Mouse (Mus musculus) heart, embryonic 16.5 days (tissue): ENCODE results near the gene Arhgef25. TPM values are rescaled to one million over a fixed set of nuclear protein-coding genes. Genes with fewer than 3 reads are reported as not detected.

Experiments
- ATAC-seq: fragments of 200-750 bp; cut with Nextera tagmentation; replicated peaks from 2 replicates; pipeline ENCODE4 v1.8.0; 2017; ENCODE audit warnings: moderate number of reproducible peaks; ENCODE audit not compliant: insufficient read depth, low FRiP score; ENCODE audit errors: extremely low read depth
- H3K27ac ChIP-seq: fragments of 300-500 bp; sonication (generic); 2 replicates; pipeline ENCODE4 v1.5.1; 2014; ENCODE audit warnings: mild to moderate bottlenecking, low read length, control low read depth, moderate library complexity
- H3K27me3 ChIP-seq: fragments of 300-500 bp; sonication (generic); 2 replicates; pipeline ENCODE4 v1.6.1; 2014; ENCODE audit warnings: low read length, mixed read lengths; ENCODE audit not compliant: control insufficient read depth, insufficient read depth
- H3K36me3 ChIP-seq: fragments of 300-500 bp; sonication (generic); 2 replicates; pipeline ENCODE4 v1.6.1; 2014; ENCODE audit not compliant: control insufficient read depth, insufficient read depth
- H3K4me1 ChIP-seq: fragments of 300-500 bp; sonication (generic); 2 replicates; pipeline ENCODE4 v1.6.1; 2014; ENCODE audit warnings: low read length, mixed read lengths; ENCODE audit not compliant: control insufficient read depth, insufficient read depth
- H3K4me2 ChIP-seq: fragments of 300-500 bp; sonication (generic); 2 replicates; pipeline ENCODE4 v1.6.1; 2014; ENCODE audit warnings: low read depth, mild to moderate bottlenecking, control low read depth, low read length
- H3K4me3 ChIP-seq: fragments of 300-500 bp; sonication (generic); 2 replicates; pipeline ENCODE4 v1.5.1; 2014; ENCODE audit warnings: mild to moderate bottlenecking, control low read depth, low read length
- H3K9ac ChIP-seq: fragments of 300-500 bp; sonication (generic); 2 replicates; pipeline ENCODE4 v1.6.1; 2014; ENCODE audit warnings: low read length, control low read depth
- H3K9me3 ChIP-seq: fragments of 300-500 bp; sonication (generic); replicated peaks from 2 replicates; pipeline ENCODE4 v1.6.1; 2016; ENCODE audit warnings: low read length; ENCODE audit not compliant: control insufficient read depth
- WGBS: fragments of 180-500 bp; shearing (Covaris S2); extraction: QIAGEN DNeasy Blood & Tissue Kit; methylation state at CpG from one replicate; pipeline ENCODE4 v1.1.7; 2014; 5-methylcytosine and 5-hydroxymethylcytosine counted together
- polyA plus RNA-seq: library from polyadenylated mRNA; unstranded; fragments of >200 nt; fragmentation: Nextera tagmentation; extraction: Ambion mirVana; gene quantifications from 2 replicates; pipeline ENCODE4 v1.2.1, GENCODE M21; 2015

Arhgef25 gene
- polyA plus RNA-seq, 1 experiment from 2014 or later: 26.0 TPM

DNA sequence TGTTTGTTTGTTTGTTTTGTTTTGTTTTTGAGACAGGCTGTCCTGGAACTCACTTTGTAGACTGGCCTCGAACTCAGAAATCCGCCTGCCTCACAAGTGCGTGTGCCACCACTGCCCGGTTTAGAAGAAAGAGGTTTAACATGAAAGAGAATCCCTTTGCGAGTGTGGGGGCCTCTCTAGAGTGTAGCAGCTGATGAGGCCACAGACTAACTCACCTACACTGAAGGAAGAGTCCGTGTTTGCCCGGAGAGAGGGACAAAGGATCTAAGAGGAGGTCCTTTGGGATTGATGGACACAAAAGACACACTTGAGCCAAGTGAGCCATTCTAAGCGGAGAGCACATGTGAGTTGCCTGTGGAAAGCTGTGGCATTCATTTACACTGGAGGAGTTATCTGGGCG, 12.6 kb downstream of the Arhgef25 start:
- no peak overlapping the region for H3K27ac ChIP-seq
- no peak overlapping the region for H3K4me3 ChIP-seq
- H3K27me3 ChIP-seq: peaks cover 68% of the 10 kb centered on the region
- H3K36me3 ChIP-seq: no peaks in the 10 kb centered on the region
- peak overlapping the region; percentile 17; the same call in 1 of the 2 replicates for H3K4me2 ChIP-seq
- no peak for ATAC-seq
- no peaks in the 10 kb centered on the region for H3K9me3 ChIP-seq
- WGBS: 18% methylated on average over 9 of the region's 9 CpGs
- H3K4me1 ChIP-seq: peaks cover 19% of the 10 kb centered on the region
- no peak overlapping the region for H3K9ac ChIP-seq

DNA sequence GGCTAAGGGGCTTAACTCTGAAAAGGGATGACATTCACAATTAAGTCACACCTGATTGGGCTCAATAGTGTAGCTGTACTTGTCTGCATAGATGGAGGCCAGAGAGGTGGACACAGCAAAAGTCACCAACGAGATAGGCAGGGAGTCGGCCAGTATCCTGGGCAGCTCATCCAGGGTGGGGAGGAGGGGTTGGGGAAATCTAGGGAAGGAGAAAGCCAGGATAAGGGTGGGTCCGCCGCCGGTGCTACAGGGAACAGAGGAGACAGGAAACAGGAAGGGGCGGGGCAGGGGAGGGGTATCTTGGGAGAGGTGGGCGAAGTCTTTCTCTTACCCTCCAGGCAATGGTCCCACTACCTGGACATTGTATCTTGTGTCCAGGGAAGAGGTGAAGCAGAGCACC, 13.1 kb downstream of the Arhgef25 start:
- Histone ChIP-seq H3K4me2 (peak overlapping the region; percentile 6), H3K27me3 (peaks cover 68% of the 10 kb centered on the region), H3K36me3 (no peaks in the 10 kb centered on the region), H3K9me3 (no peaks in the 10 kb centered on the region), H3K27ac (no peak overlapping the region), H3K9ac (no peak overlapping the region), H3K4me3 (no peak overlapping the region), H3K4me1 (peaks cover 19% of the 10 kb centered on the region)
- no peak for ATAC-seq
- 6% methylated on average over 7 of the region's 7 CpGs for WGBS

- Histone ChIP-seq H3K9me3 (no peaks in the 10 kb centered on the region), H3K4me2 (no peak overlapping the region), H3K36me3 (no peaks in the 10 kb centered on the region), H3K4me3 (no peak overlapping the region), H3K27ac (no peak overlapping the region), H3K9ac (no peak overlapping the region), H3K4me1 (peaks cover 19% of the 10 kb centered on the region), H3K27me3 (peaks cover 71% of the 10 kb centered on the region)
- no peak for ATAC-seq
- 41% methylated on average over 3 of the region's 3 CpGs for WGBS
These were observed 13.7 kb downstream of the Arhgef25 start for GRCm38 (mm10) chr10:127176228-127176627.

DNA sequence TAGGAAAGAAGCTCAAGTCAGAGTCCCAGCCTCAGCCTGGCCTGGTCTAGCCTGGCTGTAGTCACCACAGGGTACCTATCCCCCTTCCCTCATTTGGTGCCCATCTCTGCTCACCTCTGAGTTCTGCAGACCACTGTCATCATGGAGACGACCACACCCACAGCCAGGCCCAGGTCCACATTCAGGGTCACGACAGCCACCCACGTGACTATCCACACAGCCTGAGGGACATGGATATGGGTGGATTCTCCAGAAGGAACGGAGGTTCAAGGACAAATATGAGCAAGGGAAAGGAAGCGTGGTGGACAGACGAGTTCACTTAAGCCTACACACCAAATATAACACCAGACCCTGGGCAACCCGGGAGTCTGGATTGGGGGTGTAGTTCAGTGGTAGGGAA, 15.7 kb downstream of the Arhgef25 start:
- H3K36me3 ChIP-seq: no peaks in the 10 kb centered on the region
- H3K4me3 ChIP-seq: no peak overlapping the region
- no peak overlapping the region for H3K9ac ChIP-seq
- no peak for ATAC-seq
- 83% methylated on average over 7 of the region's 7 CpGs for WGBS
- H3K27ac ChIP-seq: no peak overlapping the region
- no peak overlapping the region for H3K4me2 ChIP-seq
- no peaks in the 10 kb centered on the region for H3K9me3 ChIP-seq
- peaks cover 18% of the 10 kb centered on the region for H3K4me1 ChIP-seq
- peaks cover 73% of the 10 kb centered on the region for H3K27me3 ChIP-seq

DNA sequence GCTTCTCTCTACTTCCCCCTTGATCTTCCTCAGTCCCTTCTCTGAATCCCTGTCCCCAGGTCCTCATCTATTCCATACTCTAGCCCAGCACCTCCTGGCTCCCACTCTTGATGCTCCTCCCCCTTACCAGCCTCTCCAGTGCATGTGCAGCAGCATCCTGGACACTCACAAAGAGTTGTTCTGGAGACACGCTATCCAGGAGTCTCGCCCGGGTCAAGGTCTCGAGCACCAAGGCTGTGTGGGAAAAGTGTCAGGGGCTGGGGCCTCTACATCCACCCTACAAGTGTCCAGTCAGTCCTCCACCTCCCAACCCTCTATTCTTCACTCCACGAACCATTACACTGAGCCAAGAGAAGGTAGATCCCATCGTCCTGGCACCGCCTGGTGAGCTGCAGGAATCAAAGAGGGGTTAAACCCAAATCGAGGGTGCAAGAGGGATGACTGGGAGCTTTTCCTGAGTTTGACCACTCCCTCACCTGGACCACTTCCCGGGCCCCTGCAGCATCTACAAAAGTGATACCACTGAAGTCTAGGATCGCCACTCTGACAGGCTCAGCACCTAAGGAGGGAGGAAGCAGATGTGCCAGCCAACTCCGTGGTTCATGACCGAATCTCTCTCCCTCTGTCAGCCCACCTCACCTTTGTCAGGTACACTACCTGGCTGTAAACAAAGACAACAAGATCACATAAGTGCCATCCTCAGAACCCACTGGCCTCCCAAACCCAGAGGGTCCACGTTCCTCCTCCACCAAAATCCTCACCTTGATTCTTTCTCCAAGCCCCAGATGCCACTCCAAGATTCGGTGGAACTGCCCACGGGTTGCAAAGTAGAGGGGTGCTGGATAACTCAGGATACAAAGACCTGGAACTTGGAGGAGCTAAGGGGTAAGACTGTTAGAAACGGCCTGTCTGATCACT, 16.5 kb downstream of the Arhgef25 start:
- no peak overlapping the region for H3K27ac ChIP-seq
- no peak overlapping the region for H3K4me3 ChIP-seq
- H3K9me3 ChIP-seq: no peaks in the 10 kb centered on the region
- no peak for ATAC-seq
- 75% methylated on average over 16 of the region's 16 CpGs for WGBS
- H3K27me3 ChIP-seq: peaks cover 68% of the 10 kb centered on the region
- H3K4me1 ChIP-seq: peaks cover 14% of the 10 kb centered on the region
- no peak overlapping the region for H3K9ac ChIP-seq
- H3K4me2 ChIP-seq: no peak overlapping the region
- no peaks in the 10 kb centered on the region for H3K36me3 ChIP-seq

- Histone ChIP-seq H3K27ac (no peak overlapping the region), H3K4me2 (no peak overlapping the region)
- WGBS: 73% methylated on average over 15 of the region's 15 CpGs
These were observed 18.2 kb downstream of the Arhgef25 start for GRCm38 (mm10) chr10:127171631-127172200.

GRCm38 (mm10) chr10:127170837-127171272, 19.0 kb downstream of the Arhgef25 start:
- under 1% methylated on average over 29 of the region's 29 CpGs for whole genome bisulfite sequencing

More at GRCm38 (mm10) chr10:127171631-127172200, 18.2 kb downstream of the Arhgef25 start:
- no peak overlapping the region for H3K4me3 ChIP-seq
- ATAC-seq: no peak
- peaks cover 69% of the 10 kb centered on the region for H3K27me3 ChIP-seq
- H3K9me3 ChIP-seq: no peaks in the 10 kb centered on the region
- H3K4me1 ChIP-seq: peaks cover 7% of the 10 kb centered on the region
- no peaks in the 10 kb centered on the region for H3K36me3 ChIP-seq
- no peak overlapping the region for H3K9ac ChIP-seq

DNA sequence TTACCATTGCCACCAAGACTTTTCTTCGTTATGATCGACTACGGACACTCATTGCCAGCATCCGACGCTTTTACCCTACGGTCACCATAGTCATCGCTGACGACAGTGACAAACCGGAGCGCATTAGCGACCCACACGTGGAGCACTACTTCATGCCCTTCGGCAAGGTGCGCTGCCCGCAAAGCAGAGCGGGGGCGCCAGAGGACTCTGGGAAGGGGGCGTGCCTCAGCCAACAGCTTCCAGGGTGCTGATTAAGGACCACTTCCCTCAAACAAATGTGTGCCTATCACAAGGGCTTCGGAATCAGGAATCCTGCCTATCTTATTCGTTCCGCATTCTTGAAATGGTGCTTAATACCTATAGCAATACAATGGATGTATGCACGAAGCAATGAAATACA, 19.9 kb downstream of the Arhgef25 start:
- no peaks in the 10 kb centered on the region for H3K36me3 ChIP-seq
- H3K27me3 ChIP-seq: peaks cover 65% of the 10 kb centered on the region
- no peak overlapping the region for H3K9ac ChIP-seq
- 10% methylated on average over 22 of the region's 22 CpGs for WGBS
- no peak overlapping the region for H3K27ac ChIP-seq
- H3K4me3 ChIP-seq: peak overlapping the region; percentile 41
- H3K9me3 ChIP-seq: no peaks in the 10 kb centered on the region
- H3K4me2 ChIP-seq: peak overlapping the region; percentile 67
- ATAC-seq: no peak
- H3K4me1 ChIP-seq: peaks cover 14% of the 10 kb centered on the region

More at GRCm38 (mm10) chr10:127170837-127171272, 19.0 kb downstream of the Arhgef25 start:
- Histone ChIP-seq H3K9me3 (no peaks in the 10 kb centered on the region), H3K27ac (no peak overlapping the region), H3K36me3 (no peaks in the 10 kb centered on the region), H3K9ac (peak overlapping the region; percentile 17; the same call in 1 of the 2 replicates), H3K4me3 (peak overlapping the region; percentile 41), H3K4me2 (peak overlapping the region; percentile 67), H3K27me3 (peaks cover 62% of the 10 kb centered on the region), H3K4me1 (peaks cover 7% of the 10 kb centered on the region)
- peak; percentile 56 for ATAC-seq

DNA sequence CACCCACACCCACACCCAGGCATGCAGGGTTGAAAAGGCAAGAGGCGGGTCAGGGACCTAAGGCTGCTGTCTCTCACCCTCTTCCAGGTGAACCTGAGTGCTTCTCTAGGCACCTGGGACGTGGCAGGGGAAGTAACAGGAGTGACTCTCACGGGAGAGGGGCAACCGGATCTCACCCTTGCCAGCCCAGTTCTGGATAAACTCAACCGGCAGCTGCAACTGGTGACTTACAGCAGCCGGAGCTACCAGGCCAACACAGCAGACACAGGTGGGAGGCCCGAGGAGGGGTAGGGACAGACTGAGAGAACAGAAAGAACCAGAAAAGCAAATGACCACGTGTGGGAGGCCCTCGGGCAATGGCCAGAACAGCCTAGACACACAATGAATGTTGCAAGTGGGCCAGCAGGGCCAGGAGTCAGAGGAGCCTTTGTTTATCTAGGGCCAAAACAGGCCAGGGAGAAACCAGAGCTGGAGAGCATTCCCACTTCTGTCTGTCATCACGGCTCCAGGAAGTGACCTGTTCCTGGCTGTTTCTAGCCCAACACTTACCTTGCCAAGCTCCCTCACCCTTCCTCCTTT, 22.2 kb downstream of the Arhgef25 start:
- no peak overlapping the region for H3K9ac ChIP-seq
- peaks cover 19% of the 10 kb centered on the region for H3K4me1 ChIP-seq
- H3K36me3 ChIP-seq: no peaks in the 10 kb centered on the region
- H3K4me2 ChIP-seq: no peak overlapping the region
- 29% methylated on average over 10 of the region's 10 CpGs for WGBS
- H3K27ac ChIP-seq: no peak overlapping the region
- no peak for ATAC-seq
- H3K9me3 ChIP-seq: no peaks in the 10 kb centered on the region
- H3K4me3 ChIP-seq: no peak overlapping the region
- H3K27me3 ChIP-seq: peaks cover 67% of the 10 kb centered on the region
